Mouse (Mus musculus) embryonic facial prominence, embryonic 15.5 days (tissue): ENCODE data around the gene Vamp2. TPM values are rescaled to one million over a fixed set of nuclear protein-coding genes. Genes with fewer than 3 reads are reported as not detected.

Experiments
- ATAC-seq: fragments of 200-750 bp; cut with Nextera tagmentation; 2 replicates; pipeline ENCODE4 v1.8.0; 2017; ENCODE audit warnings: low read depth, moderate TSS enrichment; ENCODE audit not compliant: insufficient number of reproducible peaks, low FRiP score, low TSS enrichment
- H3K27ac ChIP-seq: fragments of 300-500 bp; sonication (generic); replicated peaks from 2 replicates; pipeline ENCODE4 v1.5.1; 2015; ENCODE audit warnings: mild to moderate bottlenecking, inconsistent platforms
- H3K27me3 ChIP-seq: fragments of 300-500 bp; sonication (generic); 2 replicates; pipeline ENCODE4 v1.6.1; 2015; ENCODE audit warnings: inconsistent platforms
- H3K36me3 ChIP-seq: fragments of 300-500 bp; sonication (generic); 2 replicates; pipeline ENCODE4 v1.6.1; 2015; ENCODE audit warnings: mild to moderate bottlenecking, inconsistent platforms
- H3K4me1 ChIP-seq: fragments of 300-500 bp; sonication (generic); 2 replicates; pipeline ENCODE4 v1.6.1; 2015; ENCODE audit warnings: inconsistent platforms
- H3K4me2 ChIP-seq: fragments of 300-500 bp; sonication (generic); replicated peaks from 2 replicates; pipeline ENCODE4 v1.6.1; 2015; ENCODE audit warnings: mild to moderate bottlenecking, inconsistent platforms
- H3K4me3 ChIP-seq: fragments of 300-500 bp; sonication (generic); replicated peaks from 2 replicates; pipeline ENCODE4 v1.5.1; 2015; ENCODE audit warnings: mild to moderate bottlenecking, inconsistent platforms
- H3K9ac ChIP-seq: fragments of 300-500 bp; sonication (generic); 2 replicates; pipeline ENCODE4 v1.6.1; 2015; ENCODE audit warnings: inconsistent platforms
- H3K9me3 ChIP-seq: fragments of 300-500 bp; sonication (generic); replicated peaks from 2 replicates; pipeline ENCODE4 v1.6.1; 2016; ENCODE audit warnings: inconsistent platforms
- WGBS: fragments of 180-500 bp; shearing (Covaris S2); methylation state at CpG from one replicate; pipeline ENCODE4 v1.1.7; 2015; 5-methylcytosine and 5-hydroxymethylcytosine counted together
- polyA plus RNA-seq: library from polyadenylated mRNA; unstranded; fragments of >200 nt; fragmentation: Nextera tagmentation; extraction: Ambion mirVana; gene quantifications from 2 replicates; pipeline ENCODE4 v1.2.1, GENCODE M21; 2015

Vamp2 gene
- polyA plus RNA-seq: 111 and 149 TPM in 2 replicates

- peak; percentile 82 for ATAC-seq
- Histone ChIP-seq H3K4me1 (peaks cover 38% of the 10 kb centered on the region), H3K9me3 (no peaks in the 10 kb centered on the region), H3K27me3 (no peaks in the 10 kb centered on the region), H3K27ac (peak within 1 kb of the TSS; percentile 93), H3K4me3 (peak within 1 kb of the TSS; percentile 96), H3K36me3 (peaks cover 32% of the 10 kb centered on the region), H3K9ac (peak within 1 kb of the TSS; percentile 100), H3K4me2 (peak within 1 kb of the TSS; percentile 86)
- WGBS: under 1% methylated on average over 55 of the region's 67 CpGs
These were observed at the start of gene Vamp2 for GRCm38 (mm10) chr11:69088103-69088855. Gene Vamp2, plus strand, starts transcription at chr11:69088490.

- Histone ChIP-seq H3K4me1 (peaks cover 27% of the 10 kb centered on the region), H3K27me3 (no peaks in the 10 kb centered on the region), H3K9ac (peak within 1 kb of the TSS; percentile 63), H3K9me3 (no peaks in the 10 kb centered on the region), H3K36me3 (peaks cover 21% of the 10 kb centered on the region), H3K27ac (peak within 1 kb of the TSS; percentile 87), H3K4me2 (peak within 1 kb of the TSS; percentile 84), H3K4me3 (peak within 1 kb of the TSS; percentile 84)
- peak; percentile 68 for ATAC-seq
- WGBS: under 1% methylated on average over 54 of the region's 54 CpGs
These were observed 42.5 kb upstream of the Vamp2 start, which contains the start of gene Aurkb for GRCm38 (mm10) chr11:69045531-69046394. Gene Aurkb, plus strand, starts transcription at chr11:69045647.

GRCm38 (mm10) chr11:69046395-69046774, 41.9 kb upstream of the Vamp2 start:
- Histone ChIP-seq H3K4me3 (peak overlapping the region; percentile 84), H3K27ac (peak overlapping the region; percentile 87), H3K9me3 (no peaks in the 10 kb centered on the region), H3K4me2 (peak overlapping the region; percentile 84), H3K36me3 (peaks cover 26% of the 10 kb centered on the region), H3K27me3 (no peaks in the 10 kb centered on the region), H3K4me1 (peaks cover 27% of the 10 kb centered on the region), H3K9ac (peak overlapping the region; percentile 63)
- no peak for ATAC-seq
- WGBS: 9% methylated on average over 9 of the region's 9 CpGs

- Histone ChIP-seq H3K36me3 (peaks cover 29% of the 10 kb centered on the region), H3K9ac (no peak overlapping the region), H3K9me3 (no peaks in the 10 kb centered on the region), H3K27ac (no peak overlapping the region), H3K27me3 (no peaks in the 10 kb centered on the region), H3K4me1 (peaks cover 27% of the 10 kb centered on the region), H3K4me3 (peak overlapping the region; percentile 84; the same call in 1 of the 2 replicates), H3K4me2 (peak overlapping the region; percentile 84)
- ATAC-seq: no peak
- 89% methylated on average over 12 of the region's 12 CpGs for WGBS
These were observed 40.7 kb upstream of the Vamp2 start for GRCm38 (mm10) chr11:69047592-69047991.

- peaks cover 29% of the 10 kb centered on the region for H3K36me3 ChIP-seq
- no peak overlapping the region for H3K4me2 ChIP-seq
- H3K9ac ChIP-seq: no peak overlapping the region
- 95% methylated on average over 14 of the region's 14 CpGs for WGBS
- H3K4me3 ChIP-seq: no peak overlapping the region
- peaks cover 27% of the 10 kb centered on the region for H3K4me1 ChIP-seq
- no peaks in the 10 kb centered on the region for H3K9me3 ChIP-seq
- H3K27ac ChIP-seq: no peak overlapping the region
- H3K27me3 ChIP-seq: no peaks in the 10 kb centered on the region
- ATAC-seq: no peak
These were observed 40.1 kb upstream of the Vamp2 start for GRCm38 (mm10) chr11:69048151-69048550.

GRCm38 (mm10) chr11:69050748-69051147, 37.5 kb upstream of the Vamp2 start:
- Histone ChIP-seq H3K4me3 (no peak overlapping the region), H3K36me3 (peaks cover 29% of the 10 kb centered on the region), H3K4me2 (no peak overlapping the region), H3K27ac (no peak overlapping the region), H3K9me3 (no peaks in the 10 kb centered on the region), H3K27me3 (no peaks in the 10 kb centered on the region), H3K9ac (no peak overlapping the region), H3K4me1 (peaks cover 27% of the 10 kb centered on the region)
- no peak for ATAC-seq
- WGBS: 94% methylated on average over 8 of the region's 8 CpGs

GRCm38 (mm10) chr11:69051771-69052170, 36.5 kb upstream of the Vamp2 start:
- Histone ChIP-seq H3K27me3 (no peaks in the 10 kb centered on the region), H3K27ac (no peak overlapping the region), H3K4me3 (no peak overlapping the region), H3K36me3 (peaks cover 29% of the 10 kb centered on the region), H3K4me1 (peaks cover 20% of the 10 kb centered on the region), H3K4me2 (no peak overlapping the region), H3K9me3 (no peaks in the 10 kb centered on the region), H3K9ac (no peak overlapping the region)
- ATAC-seq: no peak
- 83% methylated on average over 4 of the region's 4 CpGs for whole genome bisulfite sequencing

- Histone ChIP-seq H3K4me2 (no peak overlapping the region), H3K4me1 (peaks cover 12% of the 10 kb centered on the region; the same call in 1 of the 2 replicates), H3K9ac (no peak overlapping the region), H3K36me3 (peaks cover 29% of the 10 kb centered on the region), H3K27me3 (no peaks in the 10 kb centered on the region), H3K27ac (no peak overlapping the region), H3K9me3 (no peaks in the 10 kb centered on the region), H3K4me3 (no peak overlapping the region)
- WGBS: 92% methylated on average over 2 of the region's 2 CpGs
- ATAC-seq: no peak
These were observed 35.4 kb upstream of the Vamp2 start for GRCm38 (mm10) chr11:69052824-69053421.

GRCm38 (mm10) chr11:69053848-69054247, 34.4 kb upstream of the Vamp2 start:
- Histone ChIP-seq H3K27me3 (no peaks in the 10 kb centered on the region), H3K4me2 (no peak overlapping the region), H3K4me3 (no peak overlapping the region), H3K9me3 (no peaks in the 10 kb centered on the region), H3K27ac (no peak overlapping the region), H3K4me1 (peaks cover 11% of the 10 kb centered on the region; the same call in 1 of the 2 replicates), H3K9ac (no peak overlapping the region), H3K36me3 (peaks cover 23% of the 10 kb centered on the region)
- WGBS: 68% methylated on average over 3 of the region's 3 CpGs
- ATAC-seq: no peak

- Histone ChIP-seq H3K9ac (peak overlapping the region; percentile 47), H3K4me2 (peak overlapping the region; percentile 70), H3K9me3 (no peaks in the 10 kb centered on the region), H3K4me3 (peak overlapping the region; percentile 96), H3K27ac (peak overlapping the region; percentile 94), H3K27me3 (no peaks in the 10 kb centered on the region), H3K36me3 (no peaks in the 10 kb centered on the region), H3K4me1 (peaks cover 23% of the 10 kb centered on the region)
- no peak for ATAC-seq
- WGBS: 57% methylated on average over 2 of the region's 2 CpGs
These were observed 30.0 kb upstream of the Vamp2 start for GRCm38 (mm10) chr11:69058265-69058664.
